Mouse (Mus musculus) hindbrain, embryonic 10.5 days (tissue): Measurements from ENCODE around the gene Coa4. TPM values are rescaled to one million over a fixed set of nuclear protein-coding genes. Genes with fewer than 3 reads are reported as not detected.

ENCODE experiments used
- DNase-seq: peaks from one replicate; pipeline ENCODE4 v3.0.0-alpha.2; 2017; ENCODE audit warnings: low spot score
- H3K27ac ChIP-seq: fragments of 300-500 bp; sonication (generic); 2 replicates; pipeline ENCODE4 v1.5.1; 2016; ENCODE audit warnings: mild to moderate bottlenecking, moderate library complexity
- H3K27me3 ChIP-seq: fragments of 300-500 bp; sonication (generic); 2 replicates; pipeline ENCODE4 v1.6.1; 2016; ENCODE audit warnings: mild to moderate bottlenecking; ENCODE audit not compliant: poor library complexity, insufficient read depth, severe bottlenecking
- H3K36me3 ChIP-seq: fragments of 300-500 bp; sonication (generic); 2 replicates; pipeline ENCODE4 v1.6.1; 2016; ENCODE audit warnings: mild to moderate bottlenecking, moderate library complexity
- H3K4me1 ChIP-seq: fragments of 300-500 bp; sonication (generic); replicated peaks from 2 replicates; pipeline ENCODE4 v1.6.1; 2016; ENCODE audit warnings: mild to moderate bottlenecking
- H3K4me3 ChIP-seq: fragments of 300-500 bp; sonication (generic); 2 replicates; pipeline ENCODE4 v1.5.1; 2016; ENCODE audit warnings: mild to moderate bottlenecking, moderate library complexity
- H3K9me3 ChIP-seq: fragments of 300-500 bp; sonication (generic); 2 replicates; pipeline ENCODE4 v1.6.1; 2016; ENCODE audit warnings: mild to moderate bottlenecking, moderate library complexity
- WGBS: fragments of 180-500 bp; shearing (Covaris S2); methylation state at CpG from one replicate; pipeline ENCODE4 v1.1.7; 2016; 5-methylcytosine and 5-hydroxymethylcytosine counted together
- polyA plus RNA-seq: library from polyadenylated mRNA; unstranded; fragments of >200 nt; fragmentation: Nextera tagmentation; extraction: Ambion mirVana; gene quantifications from 2 replicates; pipeline ENCODE4 v1.2.1, GENCODE M21; 2016

Coa4 gene
- 20.4 and 23.3 TPM in 2 replicates for polyA plus RNA-seq

GRCm38 (mm10) chr7:100536804-100537518, at the start of gene Coa4:
Coa4 (plus strand) TSS chr7:100537071.
- WGBS, result under 1% methylated on average over 33 of the region's 33 CpGs
- Histone ChIP-seq H3K27me3 (no peaks in the 10 kb centered on the region), H3K36me3 (peaks cover 22% of the 10 kb centered on the region), H3K27ac (peak within 1 kb of the TSS; percentile 93), H3K4me3 (peak within 1 kb of the TSS; percentile 88), H3K9me3 (no peaks in the 10 kb centered on the region), H3K4me1 (peaks cover 18% of the 10 kb centered on the region)
- DNase-seq, result peak; percentile 93

GRCm38 (mm10) chr7:100487301-100487700, 49.6 kb upstream of the Coa4 start:
- no peaks in the 10 kb centered on the region for H3K36me3 ChIP-seq
- WGBS, result 74% methylated on average over 2 of the region's 2 CpGs
- no peak overlapping the region for H3K27ac ChIP-seq
- H3K27me3 ChIP-seq, result peaks cover 5% of the 10 kb centered on the region; the same call in 1 of the 2 replicates
- no peak overlapping the region for H3K4me3 ChIP-seq
- DNase-seq, result no peak
- peaks cover 4% of the 10 kb centered on the region for H3K4me1 ChIP-seq
- H3K9me3 ChIP-seq, result no peaks in the 10 kb centered on the region

- no peak for DNase-seq
- Histone ChIP-seq H3K27me3 (peaks cover 14% of the 10 kb centered on the region), H3K9me3 (no peaks in the 10 kb centered on the region)
Observed at GRCm38 (mm10) chr7:100488474-100489048, 48.3 kb upstream of the Coa4 start.

DNA sequence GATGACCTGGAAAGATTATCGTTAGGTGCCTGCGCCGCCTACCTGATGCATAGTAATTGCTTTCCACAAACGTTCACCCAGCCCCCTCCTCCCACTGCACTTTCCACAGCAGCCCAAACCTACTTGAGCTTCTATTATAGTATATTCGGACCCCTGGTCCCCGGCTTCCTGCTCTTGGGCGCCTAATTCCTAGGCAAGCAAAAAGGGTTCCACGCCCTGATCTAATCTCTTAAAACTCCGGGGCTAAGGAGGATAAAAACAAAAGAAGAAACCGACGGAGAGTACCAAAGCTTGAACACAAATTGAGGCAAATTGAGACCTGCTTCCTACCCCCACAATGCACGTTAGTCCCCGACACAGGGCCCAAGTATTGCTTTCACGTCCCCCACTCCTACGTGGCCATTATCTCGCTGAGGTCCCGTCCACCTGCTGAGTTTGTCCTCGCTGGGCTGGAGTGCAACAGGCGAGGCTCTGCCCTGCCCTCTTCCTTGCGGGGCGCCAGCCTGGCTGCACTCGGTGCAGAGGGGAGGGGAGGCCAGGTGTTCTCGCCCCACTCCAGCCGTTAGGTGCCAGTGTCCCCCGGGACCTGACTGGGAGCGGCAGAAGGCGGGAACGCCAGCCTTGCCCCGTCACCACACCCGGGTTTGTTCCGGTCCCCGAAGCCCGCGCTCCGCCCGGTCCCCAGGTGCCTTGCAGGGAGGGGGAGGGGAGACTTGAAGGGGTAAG, 44.3 kb upstream of the Coa4 start:
- DNase-seq, result no peak
- Histone ChIP-seq H3K27ac (peak overlapping the region; percentile 89), H3K4me1 (peaks cover 50% of the 10 kb centered on the region)

More at GRCm38 (mm10) chr7:100488474-100489048, 48.3 kb upstream of the Coa4 start:
- H3K36me3 ChIP-seq, result no peaks in the 10 kb centered on the region
- H3K27ac ChIP-seq, result no peak overlapping the region
- H3K4me1 ChIP-seq, result peaks cover 17% of the 10 kb centered on the region
- WGBS, result 52% methylated on average over 10 of the region's 10 CpGs
- no peak overlapping the region for H3K4me3 ChIP-seq

DNA sequence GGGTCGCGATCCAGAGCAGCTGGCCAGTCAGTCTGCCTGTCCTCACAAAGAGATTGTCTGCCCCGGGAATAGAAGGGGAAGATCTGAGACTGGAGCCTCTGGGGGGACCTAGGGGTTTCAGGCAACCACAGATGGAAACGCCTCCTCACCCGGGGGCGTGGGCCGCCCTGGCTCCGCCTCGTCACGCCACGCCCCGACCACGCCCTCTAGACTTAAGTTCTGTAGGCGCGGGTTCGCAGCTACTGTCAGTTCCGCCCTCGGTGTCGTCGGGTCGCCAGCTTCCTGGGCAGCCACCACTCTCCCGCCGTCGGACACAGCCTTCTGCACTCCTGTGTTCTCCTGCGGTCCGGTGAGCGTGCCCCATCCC, 43.8 kb upstream of the Coa4 start, which contains the start of gene Ucp2:
Ucp2 (plus strand) TSS at position 221 of the 367 bp plus-strand sequence.
- Histone ChIP-seq H3K36me3 (peaks cover 22% of the 10 kb centered on the region), H3K9me3 (no peaks in the 10 kb centered on the region), H3K4me1 (peaks cover 53% of the 10 kb centered on the region), H3K27me3 (peaks cover 24% of the 10 kb centered on the region), H3K4me3 (peak within 1 kb of the TSS; percentile 59), H3K27ac (peak within 1 kb of the TSS; percentile 89)
- under 1% methylated on average over 27 of the region's 27 CpGs for WGBS
- DNase-seq, result peak; percentile 82

More for the DNA sequence above, 44.3 kb upstream of the Coa4 start:
- peaks cover 16% of the 10 kb centered on the region for H3K36me3 ChIP-seq
- peak overlapping the region; percentile 59 for H3K4me3 ChIP-seq
- H3K27me3 ChIP-seq, result peaks cover 24% of the 10 kb centered on the region
- 2% methylated on average over 36 of the region's 36 CpGs for WGBS
- no peaks in the 10 kb centered on the region for H3K9me3 ChIP-seq

DNA sequence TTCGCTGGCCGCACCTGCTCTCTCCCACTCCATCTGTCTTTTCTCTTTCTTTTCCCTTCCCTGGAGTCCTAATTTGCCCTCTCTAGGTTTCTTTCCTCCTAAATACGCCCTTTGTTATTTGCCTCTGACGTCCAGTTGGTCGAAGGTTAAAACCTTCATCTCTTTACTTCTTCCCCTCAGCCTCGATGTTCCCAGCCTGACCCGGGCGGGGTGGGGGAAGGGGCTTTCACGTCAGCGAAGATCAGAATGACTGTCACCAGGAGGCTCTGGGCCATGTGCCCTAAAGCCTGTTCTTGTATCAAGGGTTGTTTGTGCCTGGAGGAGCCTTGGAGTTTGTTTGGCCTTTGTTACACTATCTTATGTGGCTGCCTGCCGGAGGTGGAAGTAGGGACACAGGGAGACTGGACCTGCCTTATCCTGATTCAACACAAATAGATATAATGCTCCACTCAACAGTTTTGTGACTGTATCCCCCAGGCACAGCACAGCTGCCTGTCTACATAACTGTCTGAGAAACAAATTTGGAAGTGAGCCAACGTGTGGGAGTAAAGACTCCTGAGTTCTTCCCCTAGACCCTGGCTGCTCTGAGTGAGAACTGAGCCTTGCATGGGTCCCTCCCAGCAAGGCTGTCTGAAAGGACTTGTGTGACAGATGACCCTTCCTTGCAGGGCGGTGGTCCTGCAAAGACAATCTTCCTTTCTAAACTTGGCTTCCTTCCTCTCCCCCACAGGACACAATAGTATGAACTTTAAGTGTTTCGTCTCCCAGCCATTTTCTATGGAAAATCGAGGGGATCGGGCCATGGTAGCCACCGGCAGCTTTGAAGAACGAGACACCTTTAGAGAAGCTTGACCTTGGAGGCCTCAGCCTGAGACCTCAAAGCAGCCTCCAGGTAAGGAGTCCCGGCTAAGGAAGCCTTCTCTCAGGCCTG, 43.1 kb upstream of the Coa4 start:
- peak overlapping the region; percentile 89 for H3K27ac ChIP-seq
- peak; percentile 27 for DNase-seq
- H3K27me3 ChIP-seq, result peaks cover 24% of the 10 kb centered on the region
- peaks cover 54% of the 10 kb centered on the region for H3K4me1 ChIP-seq
- peaks cover 28% of the 10 kb centered on the region for H3K36me3 ChIP-seq
- peak overlapping the region; percentile 59 for H3K4me3 ChIP-seq
- WGBS, result 41% methylated on average over 19 of the region's 19 CpGs
- no peaks in the 10 kb centered on the region for H3K9me3 ChIP-seq

GRCm38 (mm10) chr7:100494415-100494831, 42.4 kb upstream of the Coa4 start:
- no peaks in the 10 kb centered on the region for H3K9me3 ChIP-seq
- WGBS, result 93% methylated on average over 7 of the region's 7 CpGs
- peaks cover 54% of the 10 kb centered on the region for H3K4me1 ChIP-seq
- peaks cover 24% of the 10 kb centered on the region for H3K27me3 ChIP-seq
- no peak for DNase-seq
- H3K36me3 ChIP-seq, result peaks cover 35% of the 10 kb centered on the region
- H3K27ac ChIP-seq, result peak overlapping the region; percentile 89
- peak overlapping the region; percentile 59 for H3K4me3 ChIP-seq

GRCm38 (mm10) chr7:100495042-100495441, 41.8 kb upstream of the Coa4 start:
- WGBS, result 51% methylated on average over 8 of the region's 8 CpGs
- DNase-seq, result peak; percentile 33
- Histone ChIP-seq H3K9me3 (no peaks in the 10 kb centered on the region), H3K27me3 (peaks cover 24% of the 10 kb centered on the region), H3K27ac (peak overlapping the region; percentile 76), H3K4me1 (peaks cover 56% of the 10 kb centered on the region), H3K4me3 (peak overlapping the region; percentile 35), H3K36me3 (peaks cover 41% of the 10 kb centered on the region)

GRCm38 (mm10) chr7:100495581-100496251, 41.2 kb upstream of the Coa4 start:
- peak; percentile 64 for DNase-seq
- H3K9me3 ChIP-seq, result no peaks in the 10 kb centered on the region
- peak overlapping the region; percentile 76 for H3K27ac ChIP-seq
- 25% methylated on average over 11 of the region's 11 CpGs for WGBS
- H3K27me3 ChIP-seq, result peaks cover 24% of the 10 kb centered on the region
- peak overlapping the region; percentile 35 for H3K4me3 ChIP-seq
- H3K36me3 ChIP-seq, result peaks cover 46% of the 10 kb centered on the region
- H3K4me1 ChIP-seq, result peaks cover 62% of the 10 kb centered on the region

GRCm38 (mm10) chr7:100496371-100496770, 40.5 kb upstream of the Coa4 start:
- H3K27me3 ChIP-seq, result peaks cover 24% of the 10 kb centered on the region
- 86% methylated on average over 6 of the region's 6 CpGs for WGBS
- H3K27ac ChIP-seq, result peak overlapping the region; percentile 76
- DNase-seq, result no peak
- peak overlapping the region; percentile 35; the same call in 1 of the 2 replicates for H3K4me3 ChIP-seq
- H3K4me1 ChIP-seq, result peaks cover 69% of the 10 kb centered on the region
- peaks cover 46% of the 10 kb centered on the region for H3K36me3 ChIP-seq
- H3K9me3 ChIP-seq, result no peaks in the 10 kb centered on the region

DNA sequence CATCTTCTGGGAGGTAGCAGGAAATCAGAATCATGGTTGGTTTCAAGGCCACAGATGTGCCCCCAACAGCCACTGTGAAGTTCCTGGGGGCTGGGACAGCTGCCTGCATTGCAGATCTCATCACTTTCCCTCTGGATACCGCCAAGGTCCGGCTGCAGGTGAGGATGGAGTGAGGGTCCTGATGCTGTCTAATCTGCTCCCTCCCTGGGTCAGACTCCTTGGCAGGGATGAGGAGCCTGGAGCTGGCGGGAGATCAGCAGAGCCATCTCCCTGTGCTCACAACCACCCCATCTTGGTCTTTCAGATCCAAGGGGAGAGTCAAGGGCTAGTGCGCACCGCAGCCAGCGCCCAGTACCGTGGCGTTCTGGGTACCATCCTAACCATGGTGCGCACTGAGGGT, 40.1 kb upstream of the Coa4 start:
- no peak for DNase-seq
- Histone ChIP-seq H3K4me3 (no peak overlapping the region), H3K4me1 (peaks cover 69% of the 10 kb centered on the region), H3K9me3 (no peaks in the 10 kb centered on the region), H3K36me3 (peaks cover 46% of the 10 kb centered on the region), H3K27me3 (peaks cover 24% of the 10 kb centered on the region), H3K27ac (0 out of 2 replicates have a peak overlapping the region, but pooled peaks have one; percentile 12)
- 95% methylated on average over 9 of the region's 9 CpGs for WGBS
